Mouse (Mus musculus): Measurements from ENCODE around the gene Eif2ak3.

DNA sequence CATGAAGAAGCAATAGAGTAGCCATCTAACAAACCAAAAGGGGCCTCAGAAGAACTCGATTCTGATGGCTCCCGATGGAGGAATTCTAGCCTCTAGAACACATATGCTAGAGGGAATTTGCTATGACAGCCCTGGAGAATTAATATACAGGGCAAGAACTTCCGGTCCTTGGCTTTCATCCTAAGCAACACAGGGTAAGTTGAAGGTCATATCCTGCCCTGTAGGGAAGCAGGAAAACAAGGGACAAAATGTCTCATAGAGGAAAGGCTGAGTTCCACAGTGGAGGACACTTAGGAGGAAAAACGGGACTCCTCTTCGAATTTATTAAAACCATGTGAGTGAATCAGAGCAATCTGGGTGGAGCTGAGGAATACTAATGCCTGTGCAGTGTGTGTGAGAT is 1.3 kb upstream of the Eif2ak3 start:
- TF ChIP-seq CTCF (IDR thresholded peaks at IDR 0.05; ENCODE audit: extremely low read depth, insufficient read length, insufficient replicate concordance, low read depth, low read length) (no peak), POLR2A (IDR thresholded peaks at IDR 0.05; ENCODE audit: low read depth, low read length) (no peak)
